Mouse (Mus musculus) heart, postnatal 0 days (tissue): Measurements from ENCODE around the gene Tnfrsf17. TPM values are rescaled to one million over a fixed set of nuclear protein-coding genes. Genes with fewer than 3 reads are reported as not detected.

Source experiments
- ATAC-seq: fragments of 200-750 bp; cut with Nextera tagmentation; 2 replicates; pipeline ENCODE4 v1.8.0; 2017; ENCODE audit warnings: low read depth, moderate number of reproducible peaks, moderate library complexity; ENCODE audit not compliant: insufficient read depth
- DNase-seq: peaks from one replicate; pipeline ENCODE4 v3.0.0-alpha.2; 2016; ENCODE audit warnings: low spot score
- H3K27ac ChIP-seq: fragments of 300-500 bp; sonication (generic); 2 replicates; pipeline ENCODE4 v1.5.1; 2014; ENCODE audit warnings: low read depth, mild to moderate bottlenecking
- H3K27me3 ChIP-seq: fragments of 300-500 bp; sonication (generic); 2 replicates; pipeline ENCODE4 v1.6.1; 2014; ENCODE audit warnings: low read length, mixed read lengths; ENCODE audit not compliant: control insufficient read depth, insufficient read depth
- H3K36me3 ChIP-seq: fragments of 300-500 bp; sonication (generic); replicated peaks from 2 replicates; pipeline ENCODE4 v1.6.1; 2014; ENCODE audit warnings: low read length, mixed read lengths; ENCODE audit not compliant: control insufficient read depth, insufficient read depth
- H3K4me1 ChIP-seq: fragments of 300-500 bp; sonication (generic); 2 replicates; pipeline ENCODE4 v1.6.1; 2014; ENCODE audit warnings: antibody characterized with exemption; ENCODE audit not compliant: control insufficient read depth, insufficient read depth
- H3K4me2 ChIP-seq: fragments of 300-500 bp; sonication (generic); 2 replicates; pipeline ENCODE4 v1.6.1; 2014; ENCODE audit warnings: low read depth, mild to moderate bottlenecking, low read length, moderate library complexity
- H3K4me3 ChIP-seq: fragments of 300-500 bp; sonication (generic); 2 replicates; pipeline ENCODE4 v1.5.1; 2014; ENCODE audit warnings: low read depth, low read length
- H3K9ac ChIP-seq: fragments of 300-500 bp; sonication (generic); replicated peaks from 2 replicates; pipeline ENCODE4 v1.6.1; 2014; ENCODE audit warnings: low read depth, low read length, mixed read lengths
- H3K9me3 ChIP-seq: fragments of 300-500 bp; sonication (generic); replicated peaks from 2 replicates; pipeline ENCODE4 v1.6.1; 2016; ENCODE audit warnings: low read length; ENCODE audit not compliant: control insufficient read depth
- CTCF ChIP-seq: IDR thresholded peaks from 2 replicates; pipeline ENCODE4 v1.5.1; 2016; ENCODE audit warnings: antibody characterized with exemption, control low read depth, low read depth
- EP300 ChIP-seq: IDR thresholded peaks from 2 replicates; pipeline ENCODE4 v1.6.1; 2016; ENCODE audit warnings: antibody characterized with exemption, low read depth
- WGBS: fragments of 180-500 bp; shearing (Covaris S2); extraction: QIAGEN DNeasy Blood & Tissue Kit; methylation state at CpG from one replicate; pipeline ENCODE4 v1.1.7; 2014; 5-methylcytosine and 5-hydroxymethylcytosine counted together
- polyA plus RNA-seq: library from polyadenylated mRNA; unstranded; fragments of >200 nt; fragmentation: Nextera tagmentation; extraction: Ambion mirVana; gene quantifications from 2 replicates; pipeline ENCODE4 v1.2.1, GENCODE M21; 2015
- total RNA-seq: library from RNA; depleted of rRNA; stranded (reverse); fragments of >200 nt; gene quantifications from 2 replicates; pipeline ENCODE4 v1.2.3, GENCODE M21; 2014; ENCODE audit warnings: low replicate concordance; rRNA removed

Tnfrsf17 gene
- total RNA-seq (not detected in 2 replicates), polyA plus RNA-seq (0.15 TPM in 1 of 2 replicates, not detected in the other)

DNA sequence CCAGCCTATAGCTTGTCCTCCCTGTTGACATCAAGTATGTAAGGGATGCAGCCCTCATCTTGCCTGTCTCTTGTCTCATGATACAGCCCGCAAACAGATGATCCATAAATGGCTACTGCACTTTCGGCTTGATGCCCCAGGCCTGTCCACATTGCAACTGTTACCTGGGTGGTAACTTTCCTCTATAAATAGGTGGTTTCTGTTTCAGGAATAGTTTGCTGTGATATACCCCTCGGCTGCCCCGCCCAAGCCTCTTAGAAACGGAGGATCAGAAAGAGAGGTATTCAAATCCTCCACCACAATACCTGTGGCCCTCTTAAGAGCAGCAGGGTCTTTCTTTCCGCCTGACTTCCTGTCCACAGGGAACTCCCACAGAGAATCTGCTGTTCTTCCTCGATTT, at the start of gene Tnfrsf17:
TSS of gene Tnfrsf17 (plus strand) at position 301 of the 400 bp plus-strand sequence.
- H3K4me2 ChIP-seq, result no peak within 1 kb of the TSS
- no peaks in the 10 kb centered on the region for H3K27me3 ChIP-seq
- H3K4me1 ChIP-seq, result no peaks in the 10 kb centered on the region
- no peak within 1 kb of the TSS for H3K9ac ChIP-seq
- DNase-seq, result no peak
- no peak within 1 kb of the TSS for H3K27ac ChIP-seq
- no peak for ATAC-seq
- no peaks in the 10 kb centered on the region for H3K9me3 ChIP-seq
- 57% methylated on average over 7 of the region's 7 CpGs for WGBS
- H3K36me3 ChIP-seq, result no peaks in the 10 kb centered on the region
- TF ChIP-seq EP300, result no peak
- no peak for TF ChIP-seq CTCF
- H3K4me3 ChIP-seq, result no peak within 1 kb of the TSS

DNA sequence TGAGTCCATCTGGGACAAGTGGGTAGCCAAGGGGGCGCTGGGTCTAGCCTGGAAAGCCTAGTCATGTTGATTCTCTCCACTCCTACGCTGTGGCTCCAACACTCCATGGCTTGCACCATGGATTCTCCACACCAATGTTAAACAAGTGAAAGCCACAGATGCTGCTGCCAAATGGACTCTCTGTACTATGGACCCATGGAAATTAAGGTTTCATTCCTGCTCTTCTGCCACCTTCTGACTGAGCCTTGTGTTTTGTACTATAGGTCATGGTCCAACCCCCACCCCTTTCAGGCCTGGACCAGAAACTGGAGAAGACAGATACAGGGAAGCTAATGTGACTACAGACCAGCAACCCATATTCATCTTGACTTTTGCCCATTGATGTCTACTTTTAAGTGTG, 47.1 kb upstream of the Tnfrsf17 start:
- TF ChIP-seq CTCF, result no peak
- Histone ChIP-seq H3K9ac (no peak overlapping the region), H3K4me1 (no peaks in the 10 kb centered on the region), H3K9me3 (no peaks in the 10 kb centered on the region), H3K4me2 (no peak overlapping the region), H3K4me3 (no peak overlapping the region), H3K27ac (no peak overlapping the region), H3K27me3 (no peaks in the 10 kb centered on the region), H3K36me3 (no peaks in the 10 kb centered on the region)
- 79% methylated on average over 2 of the region's 2 CpGs for WGBS
- no peak for ATAC-seq
- DNase-seq, result no peak

DNA sequence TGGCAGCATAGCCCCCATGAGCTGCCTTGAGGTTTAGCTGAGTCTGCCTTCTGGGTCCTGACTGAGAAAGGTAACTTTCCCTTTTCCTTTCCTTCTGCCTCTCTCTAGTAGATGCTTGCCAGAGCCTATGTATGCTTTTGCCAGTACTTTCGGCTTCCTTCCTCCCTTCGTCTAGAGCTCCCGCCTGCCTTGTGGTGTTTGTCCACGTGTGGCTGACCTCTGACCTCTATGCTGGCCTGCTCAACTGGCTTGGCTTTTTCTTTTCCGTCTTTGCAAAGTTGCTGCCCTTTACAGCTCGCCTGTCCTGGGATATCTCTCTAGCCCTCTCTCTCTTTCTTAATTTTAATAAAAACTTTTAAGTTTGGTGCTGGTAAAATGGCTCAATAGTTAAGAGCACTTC, 43.8 kb upstream of the Tnfrsf17 start:
- H3K4me3 ChIP-seq, result no peak overlapping the region
- no peaks in the 10 kb centered on the region for H3K36me3 ChIP-seq
- TF ChIP-seq EP300, result no peak
- no peak for TF ChIP-seq CTCF
- ATAC-seq (no peak), DNase-seq (no peak)
- H3K4me1 ChIP-seq, result no peaks in the 10 kb centered on the region
- no peaks in the 10 kb centered on the region for H3K27me3 ChIP-seq
- H3K9ac ChIP-seq, result no peak overlapping the region
- WGBS, result 53% methylated on average over 6 of the region's 6 CpGs
- H3K9me3 ChIP-seq, result no peaks in the 10 kb centered on the region
- H3K27ac ChIP-seq, result no peak overlapping the region
- no peak overlapping the region for H3K4me2 ChIP-seq

DNA sequence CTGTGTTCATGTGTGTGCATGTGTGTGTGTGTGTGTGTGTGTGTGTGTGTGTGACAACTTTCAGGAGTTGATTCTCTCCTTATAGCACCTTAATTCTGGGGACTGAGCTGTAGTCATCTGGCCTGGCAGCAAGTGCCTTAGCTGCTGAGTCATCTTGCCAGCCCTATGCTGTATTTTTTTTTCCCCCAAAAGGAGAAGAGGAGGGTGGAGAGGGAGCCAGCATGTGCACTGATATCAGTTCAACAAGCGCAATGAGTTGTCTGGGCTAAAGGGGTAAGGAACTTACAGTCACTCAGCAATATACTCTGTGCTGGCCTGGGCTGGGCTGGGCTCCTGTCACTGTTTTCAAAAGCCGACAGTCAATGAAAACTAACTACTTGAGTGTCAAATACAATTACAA, 43.0 kb upstream of the Tnfrsf17 start:
- no peaks in the 10 kb centered on the region for H3K4me1 ChIP-seq

DNA sequence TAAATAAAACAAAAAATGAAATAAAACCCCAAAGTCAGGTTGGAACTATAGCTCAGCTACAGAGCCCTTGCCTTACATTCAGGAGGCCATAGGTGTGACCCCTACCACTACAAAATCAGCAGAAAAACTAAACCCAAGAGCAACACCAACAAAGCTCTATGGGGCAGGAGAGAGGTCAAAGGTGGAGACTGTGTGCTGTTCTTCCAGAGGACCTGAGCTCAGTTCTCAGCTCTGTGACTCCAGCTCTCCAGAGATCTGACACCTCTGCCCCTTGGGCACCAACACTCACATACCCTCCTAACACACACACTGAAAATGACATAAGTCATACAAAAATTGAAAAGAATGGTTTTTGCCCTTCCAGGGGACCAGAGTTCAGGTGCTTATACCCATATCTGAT, 42.5 kb upstream of the Tnfrsf17 start:
- Histone ChIP-seq H3K27me3 (no peaks in the 10 kb centered on the region), H3K36me3 (no peaks in the 10 kb centered on the region), H3K4me3 (no peak overlapping the region), H3K4me2 (no peak overlapping the region), H3K27ac (no peak overlapping the region), H3K4me1 (no peaks in the 10 kb centered on the region), H3K9me3 (no peaks in the 10 kb centered on the region), H3K9ac (no peak overlapping the region)
- no peak for TF ChIP-seq CTCF
- TF ChIP-seq EP300, result no peak
- ATAC-seq (no peak), DNase-seq (no peak)

More for the DNA sequence above, 43.0 kb upstream of the Tnfrsf17 start:
- no peaks in the 10 kb centered on the region for H3K9me3 ChIP-seq
- no peak for TF ChIP-seq EP300
- TF ChIP-seq CTCF, result no peak
- no peak for DNase-seq
- H3K27me3 ChIP-seq, result no peaks in the 10 kb centered on the region
- H3K4me2 ChIP-seq, result no peak overlapping the region
- ATAC-seq, result no peak
- no peak overlapping the region for H3K9ac ChIP-seq
- H3K36me3 ChIP-seq, result no peaks in the 10 kb centered on the region
- no peak overlapping the region for H3K27ac ChIP-seq
- 63% methylated on average over 2 of the region's 2 CpGs for WGBS
- H3K4me3 ChIP-seq, result no peak overlapping the region

DNA sequence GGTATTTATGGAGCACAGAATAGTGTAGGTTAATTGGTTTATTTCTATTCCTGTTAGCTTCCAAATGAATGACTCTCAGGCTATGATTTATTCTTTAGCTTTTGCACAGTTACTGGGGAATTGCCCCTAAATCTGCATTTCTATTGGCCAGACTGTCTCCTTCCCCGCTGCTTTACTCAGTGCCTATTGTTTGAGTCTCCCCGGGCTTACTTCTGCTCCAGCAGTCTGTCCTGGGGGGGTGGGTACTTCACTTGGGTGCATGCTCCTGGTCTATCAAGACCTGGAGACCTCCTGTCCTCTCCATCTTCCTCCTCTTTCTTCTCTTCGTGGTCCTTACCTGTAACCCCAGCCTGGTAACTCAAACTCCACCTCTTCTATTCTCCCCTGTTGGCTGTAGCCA, 36.7 kb upstream of the Tnfrsf17 start:
- Histone ChIP-seq H3K27me3 (no peaks in the 10 kb centered on the region), H3K9me3 (no peaks in the 10 kb centered on the region), H3K9ac (no peak overlapping the region), H3K27ac (no peak overlapping the region), H3K4me2 (no peak overlapping the region), H3K36me3 (no peaks in the 10 kb centered on the region), H3K4me1 (no peaks in the 10 kb centered on the region), H3K4me3 (no peak overlapping the region)
- DNase-seq (no peak), ATAC-seq (no peak)
- TF ChIP-seq EP300 (no peak), CTCF (no peak)
- WGBS, result 59% methylated on average over 3 of the region's 3 CpGs
